Mouse (Mus musculus) embryonic facial prominence, embryonic 10.5 days (tissue): ENCODE data around the gene Ctnnbl1. TPM values are rescaled to one million over a fixed set of nuclear protein-coding genes. Genes with fewer than 3 reads are reported as not detected.

ENCODE experiments used
- DNase-seq: peaks from one replicate; pipeline ENCODE4 v3.0.0-alpha.2; 2017; ENCODE audit warnings: low spot score
- H3K27ac ChIP-seq: fragments of 300-500 bp; sonication (generic); replicated peaks from 2 replicates; pipeline ENCODE4 v1.5.1; 2016; ENCODE audit warnings: mild to moderate bottlenecking
- H3K27me3 ChIP-seq: fragments of 300-500 bp; sonication (generic); replicated peaks from 2 replicates; pipeline ENCODE4 v1.6.1; 2016; ENCODE audit warnings: low read depth, mild to moderate bottlenecking; ENCODE audit not compliant: poor library complexity, severe bottlenecking
- H3K36me3 ChIP-seq: fragments of 300-500 bp; sonication (generic); replicated peaks from 2 replicates; pipeline ENCODE4 v1.6.1; 2016; ENCODE audit warnings: mild to moderate bottlenecking, moderate library complexity
- H3K4me1 ChIP-seq: fragments of 300-500 bp; sonication (generic); 2 replicates; pipeline ENCODE4 v1.6.1; 2016
- H3K4me3 ChIP-seq: fragments of 300-500 bp; sonication (generic); 2 replicates; pipeline ENCODE4 v1.5.1; 2016; ENCODE audit warnings: mild to moderate bottlenecking, moderate library complexity
- H3K9me3 ChIP-seq: fragments of 300-500 bp; sonication (generic); 2 replicates; pipeline ENCODE4 v1.6.1; 2016; ENCODE audit warnings: mild to moderate bottlenecking
- WGBS: fragments of 180-500 bp; shearing (Covaris S2); methylation state at CpG from one replicate; pipeline ENCODE4 v1.1.7; 2016; 5-methylcytosine and 5-hydroxymethylcytosine counted together
- polyA plus RNA-seq: library from polyadenylated mRNA; unstranded; fragments of >200 nt; fragmentation: Nextera tagmentation; extraction: Ambion mirVana; gene quantifications from 2 replicates; pipeline ENCODE4 v1.2.1, GENCODE M21; 2016

Ctnnbl1 gene
- polyA plus RNA-seq, 1 experiment from 2014 or later, result 93.8 TPM

- Histone ChIP-seq H3K4me1 (peaks cover 41% of the 10 kb centered on the region), H3K9me3 (no peaks in the 10 kb centered on the region), H3K36me3 (no peaks in the 10 kb centered on the region), H3K27me3 (no peaks in the 10 kb centered on the region), H3K27ac (no peak overlapping the region), H3K4me3 (no peak overlapping the region)
- DNase-seq, result no peak
- WGBS, result 73% methylated on average over 12 of the region's 12 CpGs
These were observed 21.5 kb upstream of the Ctnnbl1 start for GRCm38 (mm10) chr2:157715586-157716191.

DNA sequence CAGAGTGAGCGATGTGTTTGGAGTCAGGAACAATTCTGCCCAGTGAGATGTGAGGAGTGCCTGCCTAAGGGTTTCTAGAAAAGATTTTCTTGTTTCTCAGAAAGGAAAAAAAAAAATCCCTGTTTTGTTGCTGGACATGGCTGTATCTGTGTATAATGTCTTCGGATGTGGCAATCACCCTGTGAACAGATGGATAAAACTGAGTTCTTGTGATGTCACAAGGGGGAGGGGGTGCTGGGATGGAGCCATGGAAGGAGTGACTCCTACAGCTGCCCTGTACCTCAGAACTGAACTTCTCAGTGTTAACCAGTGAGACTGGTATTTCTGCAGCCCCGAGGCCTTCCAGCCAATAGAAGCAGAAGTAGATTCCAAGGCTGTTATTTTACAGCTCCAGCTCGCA is 18.8 kb upstream of the Ctnnbl1 start:
- 49% methylated on average over 4 of the region's 4 CpGs for WGBS
- no peaks in the 10 kb centered on the region for H3K27me3 ChIP-seq
- no peak overlapping the region for H3K4me3 ChIP-seq
- 0 out of 2 replicates have a peak overlapping the region, but pooled peaks have one; percentile 20 for H3K27ac ChIP-seq
- H3K9me3 ChIP-seq, result no peaks in the 10 kb centered on the region
- no peak for DNase-seq
- peaks cover 41% of the 10 kb centered on the region for H3K4me1 ChIP-seq
- H3K36me3 ChIP-seq, result no peaks in the 10 kb centered on the region

GRCm38 (mm10) chr2:157723883-157724573 is 13.2 kb upstream of the Ctnnbl1 start:
- H3K27ac ChIP-seq, result peak overlapping the region; percentile 80
- WGBS, result 50% methylated on average over 8 of the region's 8 CpGs
- H3K4me3 ChIP-seq, result no peak overlapping the region
- H3K36me3 ChIP-seq, result no peaks in the 10 kb centered on the region
- peaks cover 40% of the 10 kb centered on the region for H3K4me1 ChIP-seq
- H3K27me3 ChIP-seq, result no peaks in the 10 kb centered on the region
- no peaks in the 10 kb centered on the region for H3K9me3 ChIP-seq
- peak; percentile 60 for DNase-seq

GRCm38 (mm10) chr2:157724574-157724914 is 12.7 kb upstream of the Ctnnbl1 start:
- 52% methylated on average over 5 of the region's 5 CpGs for WGBS

GRCm38 (mm10) chr2:157744619-157745018 is 7.4 kb downstream of the Ctnnbl1 start:
- no peak overlapping the region for H3K4me3 ChIP-seq
- H3K27ac ChIP-seq, result no peak overlapping the region
- H3K4me1 ChIP-seq, result peaks cover 33% of the 10 kb centered on the region
- DNase-seq, result no peak
- H3K36me3 ChIP-seq, result peaks cover 19% of the 10 kb centered on the region
- no peaks in the 10 kb centered on the region for H3K27me3 ChIP-seq
- H3K9me3 ChIP-seq, result no peaks in the 10 kb centered on the region
- WGBS, result 70% methylated on average over 7 of the region's 7 CpGs

More at GRCm38 (mm10) chr2:157724574-157724914, 12.7 kb upstream of the Ctnnbl1 start:
- no peak for DNase-seq
- peaks cover 35% of the 10 kb centered on the region for H3K4me1 ChIP-seq
- peak overlapping the region; percentile 80 for H3K27ac ChIP-seq
- no peaks in the 10 kb centered on the region for H3K36me3 ChIP-seq
- no peaks in the 10 kb centered on the region for H3K27me3 ChIP-seq
- no peaks in the 10 kb centered on the region for H3K9me3 ChIP-seq
- H3K4me3 ChIP-seq, result no peak overlapping the region

DNA sequence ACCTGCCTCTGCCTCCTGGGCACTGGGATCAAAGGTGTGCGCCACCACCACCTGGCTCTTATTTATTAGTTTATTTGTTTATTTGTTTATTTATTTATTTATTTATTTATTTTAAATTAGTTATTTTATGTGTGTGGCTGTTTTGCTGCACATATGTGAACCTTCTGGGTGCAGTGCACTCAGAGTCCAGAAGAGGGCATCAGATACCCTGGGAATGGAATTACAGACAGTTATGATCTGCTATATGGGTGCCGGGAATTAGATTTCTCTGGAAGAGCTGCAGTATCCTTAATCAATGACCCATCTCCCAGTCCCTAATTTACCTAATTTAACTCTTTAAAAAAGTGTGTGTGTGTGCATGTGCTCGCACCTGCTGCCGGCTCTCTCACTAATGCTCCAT is 8.5 kb downstream of the Ctnnbl1 start:
- WGBS, result 97% methylated on average over 4 of the region's 4 CpGs
- no peak overlapping the region for H3K27ac ChIP-seq
- H3K9me3 ChIP-seq, result no peaks in the 10 kb centered on the region

GRCm38 (mm10) chr2:157746558-157746957 is 9.4 kb downstream of the Ctnnbl1 start:
- H3K4me3 ChIP-seq, result no peak overlapping the region
- no peaks in the 10 kb centered on the region for H3K27me3 ChIP-seq
- peak overlapping the region; percentile 32 for H3K27ac ChIP-seq
- 69% methylated on average over 9 of the region's 9 CpGs for WGBS
- peaks cover 22% of the 10 kb centered on the region for H3K36me3 ChIP-seq
- no peak for DNase-seq
- peaks cover 37% of the 10 kb centered on the region for H3K4me1 ChIP-seq
- H3K9me3 ChIP-seq, result no peaks in the 10 kb centered on the region

More for the DNA sequence above, 8.5 kb downstream of the Ctnnbl1 start:
- Histone ChIP-seq H3K4me1 (peaks cover 33% of the 10 kb centered on the region), H3K4me3 (no peak overlapping the region), H3K36me3 (peaks cover 22% of the 10 kb centered on the region), H3K27me3 (no peaks in the 10 kb centered on the region)
- no peak for DNase-seq

DNA sequence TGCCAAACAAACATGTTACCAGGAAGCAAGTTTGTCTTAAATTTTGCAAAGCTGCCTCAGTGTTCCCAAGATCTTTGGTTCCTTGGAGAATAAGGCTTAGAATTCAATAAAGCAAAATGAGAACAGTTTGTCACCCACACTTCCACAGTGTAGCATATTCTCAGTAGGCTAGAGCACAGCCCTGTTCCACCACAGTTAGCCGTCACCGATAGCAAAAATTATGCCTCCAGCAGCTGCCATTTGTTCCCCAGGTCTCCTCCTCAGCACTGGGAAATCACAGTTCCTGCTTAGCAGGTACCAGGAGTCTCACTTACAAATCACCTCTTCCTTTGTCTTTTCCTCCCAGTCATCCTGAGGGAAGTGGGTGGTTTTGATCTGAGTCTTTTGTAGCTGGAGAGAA is 10.8 kb downstream of the Ctnnbl1 start:
- DNase-seq, result no peak
- Histone ChIP-seq H3K4me3 (no peak overlapping the region), H3K36me3 (peaks cover 22% of the 10 kb centered on the region), H3K4me1 (peaks cover 39% of the 10 kb centered on the region), H3K9me3 (no peaks in the 10 kb centered on the region), H3K27me3 (no peaks in the 10 kb centered on the region), H3K27ac (no peak overlapping the region)
- WGBS, result 79% methylated on average over 2 of the region's 2 CpGs

- DNase-seq, result no peak
- no peak overlapping the region for H3K27ac ChIP-seq
These were observed 13.3 kb downstream of the Ctnnbl1 start for GRCm38 (mm10) chr2:157750481-157750880.

DNA sequence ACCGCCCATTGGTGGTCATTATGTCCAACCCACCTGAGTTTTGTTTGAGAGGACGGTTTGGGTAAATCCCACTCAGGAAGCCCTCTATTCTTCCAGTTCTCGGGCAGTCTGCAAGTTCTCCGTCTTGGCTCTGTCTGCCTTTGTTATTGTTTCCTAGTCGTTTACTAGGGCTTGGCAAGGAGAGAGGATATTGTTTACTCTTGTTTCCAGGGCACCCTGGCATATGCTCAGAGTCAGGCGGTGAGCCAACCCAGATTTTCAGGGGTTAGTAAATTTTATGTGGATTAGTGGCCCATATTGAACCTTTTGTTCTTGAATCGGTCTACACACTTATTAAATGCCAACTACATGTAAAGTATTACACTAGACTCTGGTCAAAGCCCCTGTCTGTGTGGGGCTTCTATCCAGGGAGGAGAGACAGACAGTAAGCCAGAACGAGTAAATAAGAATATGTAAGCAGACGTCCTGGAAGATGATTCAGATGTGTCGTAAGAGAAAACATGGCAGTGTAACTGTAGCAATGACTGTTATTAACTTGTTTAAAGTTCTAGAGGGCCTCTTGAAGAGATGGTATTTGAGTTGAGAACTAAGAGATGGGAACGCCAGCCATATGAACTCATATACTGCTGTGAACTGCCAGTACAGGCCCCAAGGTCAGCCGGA is 13.9 kb downstream of the Ctnnbl1 start:
- H3K9me3 ChIP-seq, result no peaks in the 10 kb centered on the region
- no peak for DNase-seq
- H3K4me3 ChIP-seq, result no peak overlapping the region
- H3K4me1 ChIP-seq, result peaks cover 37% of the 10 kb centered on the region
- no peaks in the 10 kb centered on the region for H3K27me3 ChIP-seq
- 83% methylated on average over 12 of the region's 12 CpGs for whole genome bisulfite sequencing
- peak overlapping the region; percentile 68; the same call in 1 of the 2 replicates for H3K27ac ChIP-seq
- H3K36me3 ChIP-seq, result peaks cover 18% of the 10 kb centered on the region

More at GRCm38 (mm10) chr2:157750481-157750880, 13.3 kb downstream of the Ctnnbl1 start:
- WGBS, result 82% methylated on average over 8 of the region's 8 CpGs
- Histone ChIP-seq H3K27me3 (no peaks in the 10 kb centered on the region), H3K4me3 (no peak overlapping the region), H3K4me1 (peaks cover 37% of the 10 kb centered on the region), H3K36me3 (peaks cover 19% of the 10 kb centered on the region), H3K9me3 (no peaks in the 10 kb centered on the region)

GRCm38 (mm10) chr2:157751589-157752373 is 14.6 kb downstream of the Ctnnbl1 start:
- Histone ChIP-seq H3K4me3 (no peak overlapping the region), H3K27me3 (no peaks in the 10 kb centered on the region), H3K27ac (peak overlapping the region; percentile 68), H3K9me3 (no peaks in the 10 kb centered on the region), H3K36me3 (peaks cover 18% of the 10 kb centered on the region), H3K4me1 (peaks cover 32% of the 10 kb centered on the region)
- 54% methylated on average over 22 of the region's 22 CpGs for WGBS
- DNase-seq, result peak; percentile 22

GRCm38 (mm10) chr2:157752374-157752743 is 15.2 kb downstream of the Ctnnbl1 start:
- Histone ChIP-seq H3K27ac (0 out of 2 replicates have a peak overlapping the region, but pooled peaks have one; percentile 14), H3K4me1 (peaks cover 27% of the 10 kb centered on the region), H3K4me3 (no peak overlapping the region), H3K9me3 (no peaks in the 10 kb centered on the region), H3K27me3 (no peaks in the 10 kb centered on the region), H3K36me3 (peaks cover 18% of the 10 kb centered on the region)
- no peak for DNase-seq
- WGBS, result 78% methylated on average over 7 of the region's 7 CpGs
